Comparison of ENCODE assay signal across 11 mouse cellular contexts in the genomic region with DNA sequence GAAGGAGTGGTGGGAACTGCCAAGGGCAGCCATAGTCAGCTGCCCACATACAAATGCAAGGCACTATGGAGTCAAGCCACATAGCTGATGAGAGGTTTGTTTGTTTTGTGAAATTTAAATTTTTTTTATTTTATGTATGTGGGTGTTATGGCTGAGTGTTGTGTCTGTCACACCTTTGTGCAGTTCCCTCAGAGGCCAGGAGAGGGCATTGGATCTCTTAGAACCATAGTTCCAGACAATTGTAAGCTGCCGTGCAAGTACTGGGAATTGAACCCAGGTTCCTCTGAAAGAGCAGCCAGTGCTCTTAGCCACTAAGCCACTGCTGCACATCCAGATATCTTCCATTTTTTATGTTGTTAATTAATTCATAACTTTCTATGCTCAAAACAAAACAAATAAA.
DNase-seq lines count a peak whose midpoint lies in the region; ATAC-seq and TF ChIP-seq lines count a peak whose summit lies in the region.
"Had no signal": no experiment of that assay in that cellular context is flagged by ENCODE, and none has a peak within 500 bp of the region (broad histone marks: within the 10 kb centered on the region; RNA-seq: fewer than 3 reads in every experiment).

No protein-coding gene starts in this region.

- TF ChIP-seq EP300 in heart, adult 2 months (IDR thresholded peaks at IDR 0.05; ENCODE audit: insufficient read depth, low read depth, low read length) = no peak

- TF ChIP-seq POLR2A in heart, adult 2 months (IDR thresholded peaks at IDR 0.05; ENCODE audit: insufficient read depth, low read depth, low read length) = no peak

- no peaks in the 10 kb centered on the region for H3K4me1 ChIP-seq in heart, adult 2 months (ENCODE audit: control insufficient read depth, insufficient read depth, low read length)
- H3K4me1 ChIP-seq in midbrain, embryonic 14.5 days (ENCODE audit: control insufficient read depth, insufficient read depth, low read length) = no peaks in the 10 kb centered on the region
- H3K4me1 ChIP-seq in midbrain, embryonic 10.5 days = no peaks in the 10 kb centered on the region

- intact Hi-C loops in heart, adult 2 months (cut with DNase I) = no loop called here

- no peaks in the 10 kb centered on the region for H3K9me3 ChIP-seq in midbrain, embryonic 14.5 days (ENCODE audit: control insufficient read depth, low read length)
- no peaks in the 10 kb centered on the region for H3K9me3 ChIP-seq in midbrain, embryonic 10.5 days (replicated peaks)

- no peak for ATAC-seq in midbrain, embryonic 14.5 days (ENCODE audit: low FRiP score, low TSS enrichment)
- no peak for ATAC-seq in megakaryocyte, adult 5-6 weeks (ENCODE audit: poor library complexity, severe bottlenecking)

- no peak overlapping the region for H3K27ac ChIP-seq in heart, adult 2 months
- no peak overlapping the region for H3K27ac ChIP-seq in midbrain, embryonic 14.5 days (replicated peaks; ENCODE audit: low read depth, low read length)
- no peak overlapping the region for H3K27ac ChIP-seq in midbrain, embryonic 10.5 days (replicated peaks)

- no peaks in the 10 kb centered on the region for H3K27me3 ChIP-seq in heart, adult 2 months (ENCODE audit: control insufficient read depth, insufficient read depth, low read length)
- H3K27me3 ChIP-seq in midbrain, embryonic 14.5 days (ENCODE audit: control insufficient read depth, insufficient read depth, low read length) = no peaks in the 10 kb centered on the region
- H3K27me3 ChIP-seq in midbrain, embryonic 10.5 days (ENCODE audit: low read depth, poor library complexity, severe bottlenecking) = no peaks in the 10 kb centered on the region

- no peaks in the 10 kb centered on the region for H3K79me2 ChIP-seq in heart, adult 2 months (replicated peaks; ENCODE audit: control insufficient read depth, insufficient read depth, low read length)

- no peak overlapping the region for H3K9ac ChIP-seq in heart, adult 2 months (ENCODE audit: low read depth, low read length)
- H3K9ac ChIP-seq in midbrain, embryonic 14.5 days (replicated peaks; ENCODE audit: low read length) = no peak overlapping the region

- H3K36me3 ChIP-seq in heart, adult 2 months (ENCODE audit: control insufficient read depth, insufficient read depth, low read length) = no peaks in the 10 kb centered on the region
- no peaks in the 10 kb centered on the region for H3K36me3 ChIP-seq in midbrain, embryonic 14.5 days (ENCODE audit: control insufficient read depth, insufficient read depth, low read length)
- no peaks in the 10 kb centered on the region for H3K36me3 ChIP-seq in midbrain, embryonic 10.5 days

- peak; percentile 48 for TF ChIP-seq CTCF in heart, adult 2 months (IDR thresholded peaks at IDR 0.05)

- H3K4me2 ChIP-seq in midbrain, embryonic 14.5 days (ENCODE audit: low read length) = no peak overlapping the region

- 84% methylated on average over 1 of the region's 1 CpGs for WGBS in heart, adult 2 months
- 77% methylated on average over 1 of the region's 1 CpGs for WGBS in midbrain, embryonic 14.5 days
- 63% methylated on average over 1 of the region's 1 CpGs for WGBS in midbrain, embryonic 10.5 days

- no peak overlapping the region for H3K4me3 ChIP-seq in heart, adult 2 months
- H3K4me3 ChIP-seq in midbrain, embryonic 14.5 days (replicated peaks; ENCODE audit: low read depth, low read length) = no peak overlapping the region
- H3K4me3 ChIP-seq in midbrain, embryonic 10.5 days = no peak overlapping the region
- H3K4me3 ChIP-seq: erythroblast, embryonic 14.5 days had no signal

- no peak for DNase-seq in heart, adult 2 months
- DNase-seq in heart, adult 11 months = no peak
- DNase-seq in midbrain, embryonic 14.5 days = peak; percentile 25
- DNase-seq in midbrain, embryonic 10.5 days (ENCODE audit: low spot score) = no peak
- peak; percentile 20 for DNase-seq in forelimb bud, embryonic 11.5 days (ENCODE audit: low read depth, low spot score)
- no peak for DNase-seq in spleen, postnatal 36 days (ENCODE audit: low spot score in 2 of 2)
- DNase-seq in heart, adult 9 months (ENCODE audit: low spot score in 2 of 2) = no peak
- DNase-seq: cerebellum, adult 18-20 months; lung, postnatal 14 days had no signal

Comparison
In these comparisons a context has a peak if more than half of its experiments do, and no peak if none do; other contexts are left out.
1. DNase-seq: peak in midbrain, embryonic 14.5 days (single experiment) and forelimb bud, embryonic 11.5 days (single experiment); none in heart, adult 2 months (0 of 2), heart, adult 11 months (single experiment), midbrain, embryonic 10.5 days (single experiment), spleen, postnatal 36 days (0 of 2) and heart, adult 9 months (0 of 2).